Mouse (Mus musculus): Measurements from ENCODE around the gene Adh7. TPM values are rescaled to one million over a fixed set of nuclear protein-coding genes. Genes with fewer than 3 reads are reported as not detected.

The Adh7 gene
- total RNA-seq (2021), result under 1 TPM in 1 of 2 experiments, not detected in 1; 0.57 TPM
- long read RNA-seq, experiment 1, result 0 reads
- long read RNA-seq, experiment 2, result 0 reads

DNA sequence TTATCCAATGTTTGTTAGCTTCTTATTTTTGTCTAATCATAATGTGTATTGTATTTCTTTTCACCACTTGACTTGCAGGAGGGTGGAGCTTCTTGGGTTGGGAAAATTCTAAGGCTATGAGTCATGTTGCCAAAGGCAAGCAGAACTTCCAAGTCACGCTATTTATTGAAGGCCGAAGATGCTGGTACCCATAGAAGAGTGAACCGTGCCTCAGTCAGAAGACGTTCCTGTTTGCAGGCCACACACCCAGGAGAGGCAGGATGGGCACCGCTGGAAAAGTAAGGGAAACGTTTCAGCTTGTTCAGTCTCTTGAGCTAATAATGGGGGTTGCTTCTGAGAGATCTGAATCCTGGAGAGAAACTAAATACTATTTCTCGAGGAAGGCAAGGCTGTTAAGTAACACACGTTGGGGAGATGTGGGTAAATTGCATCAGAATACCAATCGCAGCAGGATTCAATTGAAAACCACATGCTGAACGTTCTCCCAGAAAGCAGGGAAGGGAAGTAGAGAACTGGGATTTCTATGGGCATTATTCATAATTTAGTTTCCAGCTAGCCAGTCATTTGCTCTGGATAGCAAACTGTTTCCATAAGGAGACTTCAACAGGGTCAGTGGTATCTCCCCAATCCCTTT is at the start of gene Adh7:
Adh7 (plus strand) TSS at position 130 of the 634 bp plus-strand sequence.
- DNase-seq, result no peak
- intact Hi-C loops (cut with DNase I), result no loop called here

DNA sequence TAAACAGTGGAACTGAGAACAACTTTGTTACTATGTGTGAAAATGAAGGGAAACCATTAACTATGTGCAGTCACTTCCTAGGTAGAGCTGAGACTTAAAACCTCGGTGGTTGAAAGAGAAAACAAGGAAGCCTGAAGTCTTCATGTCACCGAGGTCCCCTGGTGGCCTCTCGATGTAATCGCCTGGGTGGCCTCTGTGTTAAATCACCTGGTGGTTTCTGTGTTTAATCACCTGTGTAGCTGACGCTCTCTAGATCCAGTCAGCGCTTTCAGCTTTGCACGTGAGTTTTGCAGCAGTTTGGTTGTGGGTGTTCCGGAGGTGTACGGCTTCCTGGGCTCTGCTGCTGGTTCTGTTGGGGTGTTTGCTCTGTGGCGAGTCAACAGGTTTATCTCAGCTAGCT is 44.3 kb upstream of the Adh7 start:
- intact Hi-C loops (cut with DNase I), result no loop called here
- DNase-seq, result no peak

DNA sequence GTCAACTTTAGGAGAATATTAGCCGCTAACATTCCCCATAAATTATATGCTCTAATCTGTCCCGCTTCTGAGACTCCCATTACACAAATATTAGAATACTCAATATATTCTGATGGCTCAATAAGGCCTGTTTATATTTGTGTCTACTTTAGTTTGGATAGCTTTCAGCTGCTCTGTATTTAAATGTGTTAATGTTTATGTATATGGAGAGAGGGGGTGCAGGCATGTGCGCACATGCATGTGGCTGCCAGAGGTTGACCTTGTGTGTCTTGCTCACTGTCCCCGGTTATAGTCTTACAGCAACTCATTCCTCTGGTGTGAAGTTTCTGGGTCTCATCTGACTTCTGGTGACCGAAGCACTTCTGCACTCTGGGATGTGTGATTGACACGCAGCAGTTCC is 42.0 kb upstream of the Adh7 start:
- no peak for DNase-seq
- intact Hi-C loops (cut with DNase I), result no loop called here

DNA sequence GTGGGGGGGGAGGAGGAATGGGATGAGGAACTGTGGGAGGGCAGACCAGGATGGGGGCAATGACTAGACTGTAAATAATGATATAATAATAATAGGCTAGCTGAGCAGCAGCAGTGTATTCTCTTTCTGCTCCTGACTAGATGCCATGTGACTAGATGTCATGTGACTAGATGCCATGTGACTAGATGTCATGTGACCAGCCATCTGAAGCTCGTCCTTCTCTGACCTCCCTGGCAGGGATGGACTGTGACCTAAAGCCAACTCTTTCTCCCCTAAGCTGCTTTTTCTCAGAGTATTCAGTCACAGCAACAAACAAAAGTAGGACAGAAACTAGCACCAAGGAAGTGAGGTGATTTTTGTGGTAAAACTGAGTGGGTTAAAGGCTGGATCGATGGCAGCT is 35.5 kb upstream of the Adh7 start:
- DNase-seq, result no peak
- intact Hi-C loops (cut with DNase I), result no loop called here

DNA sequence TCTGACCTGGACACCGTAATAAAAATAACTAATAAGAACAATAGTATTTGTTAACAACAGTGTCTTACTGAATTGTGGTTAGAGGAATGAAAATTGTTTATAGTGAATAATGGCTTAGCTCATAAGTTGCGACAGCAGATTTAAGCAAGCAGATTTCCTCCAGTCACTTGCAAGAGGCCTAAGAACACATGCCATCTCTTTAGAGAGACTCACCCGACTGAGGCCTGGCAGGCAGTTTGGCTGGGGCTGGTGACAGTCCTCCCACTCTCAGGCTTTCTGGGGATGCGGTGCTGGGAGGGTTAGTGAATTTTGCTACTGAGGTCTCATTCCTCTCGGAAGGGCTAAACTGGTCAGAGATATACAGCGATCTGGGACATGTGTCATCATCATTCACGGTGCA is 34.2 kb upstream of the Adh7 start:
- intact Hi-C loops (cut with DNase I), result no loop called here
- no peak for DNase-seq

DNA sequence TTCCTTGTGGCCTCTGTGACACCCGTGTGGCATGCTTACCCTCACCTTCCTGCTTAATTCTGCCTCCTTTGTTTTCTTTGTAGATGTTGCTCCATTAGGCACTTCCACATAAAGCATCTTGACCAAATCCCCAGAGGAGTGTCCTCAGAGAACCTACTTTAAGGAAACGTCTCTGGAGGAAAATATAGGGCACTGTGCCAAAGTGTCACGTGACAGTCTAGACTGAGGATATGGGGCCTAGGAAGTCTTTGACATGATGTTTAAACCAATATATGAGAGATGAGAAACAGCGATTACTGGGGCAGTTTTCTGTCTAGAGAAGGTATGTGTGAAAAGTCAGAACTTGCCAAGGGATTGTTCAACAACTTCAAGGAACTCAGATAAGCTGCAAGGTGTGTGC is 32.3 kb upstream of the Adh7 start:
- DNase-seq, result peak in 1 of 2 experiments; percentile 43
- intact Hi-C loops (cut with DNase I), result no loop called here

DNA sequence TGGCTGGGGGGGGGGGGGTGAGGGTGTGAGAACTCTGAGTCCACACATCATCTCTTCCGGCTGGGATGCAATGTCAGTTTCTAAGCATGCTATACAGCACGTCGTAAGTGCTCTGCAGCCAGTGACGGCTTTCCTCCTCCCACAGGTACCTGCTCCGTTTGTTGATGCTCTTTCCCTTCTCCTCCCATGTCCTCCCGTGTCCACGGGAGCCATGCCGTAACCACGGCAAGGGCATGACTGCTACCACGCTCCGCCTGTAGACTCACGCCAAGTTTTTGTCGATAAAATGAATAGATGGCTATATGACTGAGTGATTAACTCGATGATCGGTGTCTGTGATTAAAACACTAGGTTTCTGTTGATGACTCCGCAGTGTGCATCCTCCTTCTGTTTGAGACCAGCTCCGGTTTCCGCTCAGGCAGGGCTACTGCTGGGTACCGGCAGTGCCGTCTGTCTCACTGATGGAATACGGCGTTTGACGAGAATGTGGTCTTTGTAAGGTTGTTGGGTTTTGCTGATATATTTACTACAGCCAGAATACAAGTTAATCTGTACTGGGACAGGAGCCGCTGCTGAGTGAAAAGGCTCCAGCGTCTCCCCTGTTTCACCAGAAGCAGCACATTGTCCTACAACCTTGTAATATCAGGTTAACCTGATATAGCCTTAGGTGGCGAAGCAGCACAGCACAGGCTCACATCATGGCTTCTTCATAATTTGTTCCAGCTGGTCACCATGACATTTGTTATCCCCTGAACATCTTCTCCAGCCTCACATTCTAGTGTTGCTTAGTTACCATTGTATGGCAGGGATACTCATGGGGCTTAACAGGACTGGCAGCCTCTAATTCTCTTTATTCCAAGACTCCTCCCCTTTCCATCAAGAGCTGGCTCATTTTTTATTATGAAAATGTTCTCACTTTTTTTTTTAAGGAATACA is 31.3 kb upstream of the Adh7 start:
- DNase-seq, result no peak
- intact Hi-C loops (cut with DNase I), result no loop called here

DNA sequence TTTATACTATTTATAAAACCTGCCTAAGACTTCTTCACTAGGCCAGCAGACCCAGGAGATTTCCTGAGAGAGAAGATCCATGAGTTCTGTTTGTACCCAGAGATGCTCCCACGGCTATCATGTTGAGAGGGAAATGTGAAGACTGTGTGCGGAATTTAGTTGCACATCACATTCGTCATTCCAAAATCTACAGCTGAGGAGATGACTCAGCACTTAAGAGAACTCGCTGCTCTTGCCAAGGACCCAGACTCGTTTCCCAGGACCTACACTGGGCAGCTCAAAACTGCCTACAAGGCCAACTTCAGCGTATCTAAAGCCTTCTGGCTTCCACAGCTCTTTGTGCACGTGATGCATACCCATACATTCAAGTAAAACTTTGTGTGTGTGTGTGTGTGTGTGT is 25.3 kb upstream of the Adh7 start:
- no peak for DNase-seq
- intact Hi-C loops (cut with DNase I), result no loop called here

DNA sequence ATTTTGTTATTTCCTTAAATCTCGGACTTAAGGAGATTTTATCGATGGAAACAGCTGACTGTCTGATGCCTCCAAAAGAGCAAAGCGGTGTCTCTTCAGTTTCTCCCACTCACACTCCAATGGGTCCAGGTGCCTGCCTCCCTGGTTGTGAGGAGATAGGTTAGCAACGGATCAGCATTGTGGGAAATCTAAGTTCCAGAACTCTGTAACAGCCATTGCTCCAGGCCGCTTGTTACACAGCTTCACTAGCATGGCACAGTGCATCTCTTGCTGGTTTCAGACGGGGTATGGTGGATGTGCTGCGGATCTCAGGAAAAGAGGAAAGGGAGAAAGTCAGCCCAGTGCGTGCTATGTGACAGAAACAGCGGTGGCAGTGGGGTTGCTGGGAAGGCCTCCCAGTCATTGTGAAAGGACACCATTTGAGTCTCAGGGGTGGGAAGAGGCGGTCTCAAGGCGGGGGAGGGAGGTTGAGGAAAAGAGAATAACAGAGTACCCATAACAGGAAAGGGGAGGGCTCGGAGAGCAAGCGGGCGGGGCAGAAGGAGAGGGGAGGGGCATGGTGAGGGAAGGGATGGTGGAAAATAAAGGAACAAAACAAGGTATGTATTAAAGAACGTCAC is 23.8 kb upstream of the Adh7 start, which contains the start of gene 4930579F01Rik:
4930579F01Rik (minus strand) TSS at position 143 of the 620 bp plus-strand sequence.
- intact Hi-C loops (cut with DNase I), result no loop called here
- no peak for DNase-seq

DNA sequence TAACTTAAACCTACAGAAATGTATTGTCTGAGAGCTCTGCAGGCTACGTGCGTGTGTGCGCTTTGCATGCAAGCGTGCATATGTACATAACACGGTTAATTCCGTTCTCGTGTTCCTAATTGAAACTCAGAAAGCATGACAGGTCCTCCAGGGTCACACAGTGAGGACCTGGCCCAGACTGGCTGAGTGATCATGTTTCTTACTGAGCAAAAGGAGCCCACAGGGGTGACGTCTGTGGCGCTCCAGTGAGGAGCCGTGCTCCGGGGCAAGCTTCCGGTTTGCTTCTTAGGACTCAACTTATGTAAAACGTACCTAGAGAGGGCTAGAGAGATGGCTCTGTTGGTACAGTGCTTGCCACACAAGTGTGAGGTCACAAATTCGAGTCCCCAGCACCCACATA is 20.5 kb upstream of the Adh7 start:
- intact Hi-C loops (cut with DNase I), result loop anchor here (5.0 kb wide), 1 partner anchor 425 kb away; no protein-coding TSS in a partner anchor

DNA sequence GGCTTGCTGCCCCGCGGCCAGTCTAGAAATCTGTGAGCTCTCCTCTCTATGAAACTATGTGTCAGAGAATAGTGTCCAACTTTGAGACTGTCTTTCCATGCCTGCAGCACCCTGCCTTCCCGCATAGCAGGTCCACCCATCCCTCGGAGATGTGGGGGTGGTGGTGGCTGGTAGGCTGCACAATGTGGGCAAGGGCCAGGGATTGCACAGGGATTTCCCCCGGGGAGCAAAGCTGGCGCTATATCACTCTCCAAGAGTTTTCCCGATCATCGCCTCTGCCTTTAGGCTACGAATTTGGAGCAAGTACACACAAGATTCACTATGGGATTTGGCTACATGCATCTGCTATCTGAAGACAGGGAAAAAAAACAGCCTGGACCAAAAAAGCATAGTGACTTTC is 20.0 kb upstream of the Adh7 start:
- DNase-seq, result no peak
- intact Hi-C loops (cut with DNase I), result loop anchor here (5.0 kb wide), 1 partner anchor 425 kb away; no protein-coding TSS in a partner anchor

More for the DNA sequence above, 20.5 kb upstream of the Adh7 start:
- no peak for DNase-seq

DNA sequence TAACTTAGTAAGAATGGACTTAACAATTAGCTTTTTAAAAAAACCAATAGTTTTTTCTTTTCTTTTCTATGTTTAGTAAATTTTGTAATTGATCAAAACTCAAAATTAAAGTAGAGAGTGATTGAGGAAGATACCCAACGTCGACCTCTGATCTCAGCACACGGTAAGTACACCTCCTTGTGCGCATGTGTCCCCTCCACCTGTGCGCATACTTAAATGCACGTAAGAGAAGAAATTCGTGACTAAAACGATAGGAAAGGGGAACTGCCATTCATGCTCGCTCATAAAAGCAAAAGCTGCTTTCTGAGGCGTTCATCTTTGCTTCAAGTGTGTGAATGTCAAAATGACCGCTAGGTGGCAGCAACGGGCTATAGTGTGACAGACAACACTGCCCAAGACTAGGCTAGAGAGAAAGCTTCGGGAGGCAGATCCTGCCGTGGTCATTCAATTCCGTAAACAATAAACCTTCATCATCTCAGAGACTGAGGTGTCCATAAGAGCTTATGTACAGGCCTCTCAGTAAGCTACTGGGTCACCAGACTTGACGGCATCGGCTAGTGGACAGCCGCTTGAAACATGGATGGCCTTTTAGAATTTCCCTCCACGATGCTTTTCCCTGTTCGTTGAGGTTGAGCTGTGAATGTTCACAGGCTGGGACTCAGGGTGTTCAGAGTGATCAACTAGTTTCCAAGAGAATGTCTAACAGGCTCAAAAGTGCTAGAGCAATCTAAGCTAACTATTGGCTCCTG is 19.4 kb upstream of the Adh7 start:
- peak; percentile 85 to 93 for DNase-seq
- intact Hi-C loops (cut with DNase I), result loop anchor here (1.0 to 5.0 kb wide), 4 partner anchors 25 to 424 kb away; no protein-coding TSS in a partner anchor

DNA sequence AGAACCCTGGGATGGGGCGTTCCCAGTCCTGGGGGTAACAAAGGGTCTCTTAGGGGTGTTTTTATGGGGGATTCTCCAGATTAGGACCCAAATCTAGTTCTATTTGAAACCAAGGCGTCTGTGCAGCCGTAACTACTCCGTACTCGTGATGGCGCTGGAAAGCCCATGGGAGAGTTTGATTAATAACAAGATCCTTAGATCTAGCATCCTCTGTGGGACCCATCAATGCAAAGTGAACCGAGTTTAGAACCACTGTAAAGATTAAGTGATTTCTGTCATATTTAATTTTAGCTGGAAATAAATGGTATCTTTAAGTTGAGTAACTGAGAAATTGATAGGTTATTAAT is 18.9 kb upstream of the Adh7 start:
- intact Hi-C loops (cut with DNase I), result loop anchor here (1.0 to 5.0 kb wide), 4 partner anchors 24 to 424 kb away; no protein-coding TSS in a partner anchor
- no peak for DNase-seq

DNA sequence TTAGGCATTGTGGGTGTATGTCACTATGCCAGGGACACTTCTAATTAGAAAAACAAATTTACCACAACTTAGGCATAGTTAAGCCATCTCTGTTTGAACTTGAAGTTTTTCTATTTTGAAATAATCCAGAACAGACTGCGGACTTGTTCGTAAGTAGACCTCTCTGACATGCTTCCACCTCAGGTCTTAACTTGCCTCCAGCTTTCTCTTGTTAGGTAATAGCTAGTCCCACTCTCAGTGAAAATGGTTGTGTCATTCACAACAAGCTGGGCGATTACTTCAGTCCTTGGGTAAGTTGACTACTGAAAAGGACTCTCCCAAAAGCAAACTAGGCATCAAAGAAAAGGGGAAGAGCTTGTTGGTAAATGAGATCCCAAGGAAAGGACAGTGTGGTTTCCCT is 8.7 kb upstream of the Adh7 start:
- intact Hi-C loops (cut with DNase I), result no loop called here
- no peak for DNase-seq

DNA sequence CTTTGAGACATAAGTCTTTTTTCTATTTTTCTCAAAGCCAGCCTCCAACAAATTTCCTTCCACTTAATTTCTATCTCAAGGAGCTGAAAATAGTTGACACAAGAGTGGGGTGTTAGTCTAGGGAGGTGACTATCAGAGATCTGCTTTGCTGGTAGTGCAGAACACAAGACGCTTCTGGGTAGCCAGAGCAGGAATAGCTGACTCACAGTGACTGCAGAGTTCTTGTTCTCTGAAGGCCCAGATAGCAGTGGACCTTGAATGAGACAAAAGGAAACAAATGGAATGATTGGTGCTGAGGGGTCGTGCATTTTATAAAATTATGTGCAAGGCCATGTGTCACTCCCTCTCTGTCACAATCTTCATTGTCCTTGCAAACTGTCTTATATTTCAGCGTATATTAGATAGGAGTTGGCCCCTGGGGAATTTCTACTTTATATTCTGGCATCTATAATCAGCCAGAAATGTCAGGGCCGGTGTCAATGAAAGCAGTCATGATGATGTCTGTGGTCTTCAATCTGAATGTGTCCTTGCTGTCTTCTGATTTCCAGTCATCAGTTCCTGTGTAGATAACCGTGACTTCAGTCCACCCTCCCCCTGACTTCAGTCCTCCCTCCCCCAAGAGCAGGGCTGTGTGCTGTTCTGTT is 7.0 kb upstream of the Adh7 start:
- intact Hi-C loops (cut with DNase I), result no loop called here
- DNase-seq, result no peak

DNA sequence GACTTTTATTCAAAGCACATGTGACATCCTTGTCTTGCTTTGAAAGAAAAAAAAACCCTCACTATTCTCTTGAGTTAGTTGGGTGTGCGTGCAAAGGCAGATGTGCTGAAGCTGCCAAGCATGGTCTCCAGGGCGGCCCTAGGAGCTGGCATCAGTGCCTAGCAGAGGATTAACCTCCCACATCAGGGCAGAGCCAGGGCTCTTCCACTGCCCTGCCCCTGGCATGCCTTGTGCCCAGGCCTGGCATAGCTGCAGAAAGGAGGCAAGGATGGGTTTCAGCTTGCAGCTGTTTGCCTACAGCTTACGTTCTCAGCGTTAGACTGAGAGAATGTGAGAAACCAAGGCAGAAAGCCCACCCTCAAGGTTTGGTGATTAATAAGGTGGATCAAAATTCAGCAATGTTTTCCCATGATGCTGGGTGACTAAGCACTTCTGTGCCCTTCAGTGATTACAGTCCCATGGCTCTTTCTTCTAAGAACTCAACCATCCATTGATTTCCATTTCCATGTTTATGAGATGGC is 5.1 kb upstream of the Adh7 start:
- intact Hi-C loops (cut with DNase I), result no loop called here
- DNase-seq, result no peak

DNA sequence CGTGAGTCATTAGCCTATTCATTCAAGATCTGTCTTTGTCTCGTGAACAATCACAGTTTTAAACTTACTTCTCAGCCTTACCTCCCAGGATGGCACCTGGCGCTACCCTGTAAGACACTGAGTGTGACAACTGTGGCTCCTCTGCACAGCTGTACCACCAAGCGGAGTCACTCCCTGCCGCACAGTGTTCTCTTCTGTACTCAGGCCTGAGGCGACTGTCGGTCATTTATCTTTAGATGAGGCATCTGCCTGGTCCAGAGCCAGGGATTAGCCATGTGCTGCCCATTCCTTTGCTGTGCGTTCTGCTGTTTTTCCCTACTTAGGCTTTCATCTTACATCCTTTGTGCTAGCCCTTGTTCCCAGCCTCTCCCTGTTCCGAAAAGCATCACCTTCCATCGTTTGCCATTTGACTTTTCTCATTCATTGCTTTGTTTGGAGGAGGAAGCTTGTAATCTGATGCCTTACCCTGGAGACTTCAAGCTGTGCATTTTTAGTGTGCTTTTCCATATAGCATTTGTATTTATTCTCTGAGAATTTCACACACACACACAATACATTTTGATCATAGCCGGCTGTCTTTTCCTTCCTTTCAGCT is 2.1 kb upstream of the Adh7 start:
- no peak for DNase-seq
- intact Hi-C loops (cut with DNase I), result no loop called here

DNA sequence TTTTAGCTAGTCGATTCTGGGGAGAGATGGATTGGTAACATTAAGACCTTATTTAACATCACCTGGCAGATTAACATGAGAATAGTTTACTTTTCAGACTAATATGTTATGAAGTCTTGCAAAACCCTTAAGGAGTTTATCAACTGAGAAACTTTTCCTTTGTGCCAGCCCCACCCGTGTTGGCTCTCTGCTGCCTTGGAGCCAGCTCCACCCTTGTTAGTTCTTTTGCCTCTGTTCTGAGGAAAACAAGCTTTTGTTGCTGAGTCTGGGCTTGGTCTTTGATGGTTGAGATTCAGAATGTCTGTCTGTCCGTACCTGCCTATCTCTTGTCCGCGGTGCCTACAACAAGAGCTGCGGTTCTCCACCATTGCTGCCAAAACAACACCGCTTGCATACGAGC is 1.5 kb upstream of the Adh7 start:
- DNase-seq, result no peak
- intact Hi-C loops (cut with DNase I), result no loop called here

DNA sequence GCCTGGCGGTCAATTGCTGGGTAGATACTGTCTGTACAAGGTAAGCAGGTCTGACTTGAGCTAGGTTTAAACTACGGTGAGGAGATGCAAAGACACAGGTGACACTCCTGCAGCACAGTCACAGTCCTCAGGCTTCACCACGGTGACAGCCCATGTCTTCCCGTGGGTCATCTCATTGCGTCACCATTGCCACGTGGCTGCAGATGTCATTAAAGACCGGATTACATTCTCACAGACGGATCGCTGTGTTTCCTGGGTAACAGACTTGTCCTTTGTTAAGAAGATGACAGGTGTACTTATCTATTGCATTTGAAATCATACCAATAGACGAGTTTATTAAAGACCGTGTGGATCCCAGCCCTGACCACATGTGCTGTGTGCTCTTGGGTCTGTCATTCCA is 3.6 kb downstream of the Adh7 start:
- intact Hi-C loops (cut with DNase I), result no loop called here
- DNase-seq, result no peak
